Mouse (Mus musculus) megakaryocyte, embryonic 14.5 days (primary cell): Measurements from ENCODE around the gene Ccdc157.

ENCODE experiments used
- FLI1 ChIP-seq: IDR thresholded peaks from 2 replicates; pipeline ENCODE4 v1.6.1; 2012; ENCODE audit warnings: low read length, inconsistent platforms, mixed read lengths
- GATA1 ChIP-seq: IDR thresholded peaks from 3 replicates; pipeline ENCODE4 v1.6.1; 2012; ENCODE audit warnings: mixed read lengths, low read length, inconsistent platforms, borderline replicate concordance

- no peak for TF ChIP-seq GATA1
- TF ChIP-seq FLI1: no peak
These were observed 47.2 kb downstream of the Ccdc157 start for GRCm38 (mm10) chr11:4112861-4113260.
